Mouse (Mus musculus) neural tube, embryonic 14.5 days (tissue): ENCODE measurements at regions not wholly inside any gene's neighbourhood (a gene's known extent, or its start where the extent isn't known, plus 50 kb on each side); places are given as distances from the start of the nearest gene placed in this dataset.

Source experiments
- ATAC-seq: fragments of 200-750 bp; cut with Nextera tagmentation; 2 replicates; pipeline ENCODE4 v1.8.0; 2017; ENCODE audit warnings: low read depth, mild to moderate bottlenecking, moderate TSS enrichment, moderate library complexity
- H3K27ac ChIP-seq: fragments of 300-500 bp; sonication (generic); 2 replicates; pipeline ENCODE4 v1.5.1; 2014; ENCODE audit warnings: low read depth, mild to moderate bottlenecking, control low read depth, low read length, moderate library complexity, mixed read lengths
- H3K27me3 ChIP-seq: fragments of 300-500 bp; sonication (generic); 2 replicates; pipeline ENCODE4 v1.6.1; 2014; ENCODE audit warnings: low read length; ENCODE audit not compliant: control insufficient read depth, insufficient read depth
- H3K36me3 ChIP-seq: fragments of 300-500 bp; sonication (generic); 2 replicates; pipeline ENCODE4 v1.6.1; 2014; ENCODE audit warnings: low read length, mixed read lengths; ENCODE audit not compliant: control insufficient read depth, insufficient read depth
- H3K4me1 ChIP-seq: fragments of 300-500 bp; sonication (generic); 2 replicates; pipeline ENCODE4 v1.6.1; 2014; ENCODE audit warnings: low read length; ENCODE audit not compliant: control insufficient read depth, insufficient read depth
- H3K4me2 ChIP-seq: fragments of 300-500 bp; sonication (generic); 2 replicates; pipeline ENCODE4 v1.6.1; 2014; ENCODE audit warnings: mild to moderate bottlenecking, low read depth, low read length, control low read depth
- H3K4me3 ChIP-seq: fragments of 300-500 bp; sonication (generic); 2 replicates; pipeline ENCODE4 v1.5.1; 2014; ENCODE audit warnings: low read depth, low read length, control low read depth, mixed read lengths
- H3K9ac ChIP-seq: fragments of 300-500 bp; sonication (generic); replicated peaks from 2 replicates; pipeline ENCODE4 v1.6.1; 2014; ENCODE audit warnings: low read depth, mild to moderate bottlenecking, control low read depth, low read length, mixed read lengths
- H3K9me3 ChIP-seq: fragments of 300-500 bp; sonication (generic); 2 replicates; pipeline ENCODE4 v1.6.1; 2016; ENCODE audit warnings: low read length; ENCODE audit not compliant: control insufficient read depth
- WGBS: fragments of 180-500 bp; shearing (Covaris S2); extraction: QIAGEN DNeasy Blood & Tissue Kit; methylation state at CpG from one replicate; pipeline ENCODE4 v1.1.7; 2014; 5-methylcytosine and 5-hydroxymethylcytosine counted together

DNA sequence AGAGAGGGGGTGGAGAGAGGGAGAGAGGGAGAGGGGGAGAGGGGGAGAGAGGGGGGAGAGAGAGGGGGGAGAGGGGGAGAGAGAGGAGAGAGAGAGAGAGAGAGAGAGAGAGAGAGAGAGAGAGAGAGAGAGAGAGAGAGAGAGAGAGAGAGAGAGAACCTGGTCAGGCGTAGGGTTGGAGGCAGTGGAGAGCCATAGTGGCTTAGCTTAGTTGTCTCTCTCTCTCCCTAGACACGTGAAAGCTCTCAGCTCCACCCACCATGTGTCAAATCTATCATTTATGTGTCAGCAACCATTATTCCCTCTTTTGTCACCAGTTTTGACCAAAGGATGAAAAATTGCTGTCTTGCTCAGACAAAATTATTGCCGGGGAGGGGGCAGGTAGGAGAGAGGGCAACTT is 542.7 kb upstream of the Pou3f3 start:
- ATAC-seq = no peak
- Histone ChIP-seq H3K4me3 (no peak overlapping the region), H3K36me3 (no peaks in the 10 kb centered on the region), H3K9ac (no peak overlapping the region), H3K9me3 (peaks cover 2% of the 10 kb centered on the region; the same call in 1 of the 2 replicates), H3K27me3 (no peaks in the 10 kb centered on the region), H3K4me2 (no peak overlapping the region), H3K4me1 (no peaks in the 10 kb centered on the region), H3K27ac (no peak overlapping the region)
- WGBS = 46% methylated on average over 3 of the region's 3 CpGs

DNA sequence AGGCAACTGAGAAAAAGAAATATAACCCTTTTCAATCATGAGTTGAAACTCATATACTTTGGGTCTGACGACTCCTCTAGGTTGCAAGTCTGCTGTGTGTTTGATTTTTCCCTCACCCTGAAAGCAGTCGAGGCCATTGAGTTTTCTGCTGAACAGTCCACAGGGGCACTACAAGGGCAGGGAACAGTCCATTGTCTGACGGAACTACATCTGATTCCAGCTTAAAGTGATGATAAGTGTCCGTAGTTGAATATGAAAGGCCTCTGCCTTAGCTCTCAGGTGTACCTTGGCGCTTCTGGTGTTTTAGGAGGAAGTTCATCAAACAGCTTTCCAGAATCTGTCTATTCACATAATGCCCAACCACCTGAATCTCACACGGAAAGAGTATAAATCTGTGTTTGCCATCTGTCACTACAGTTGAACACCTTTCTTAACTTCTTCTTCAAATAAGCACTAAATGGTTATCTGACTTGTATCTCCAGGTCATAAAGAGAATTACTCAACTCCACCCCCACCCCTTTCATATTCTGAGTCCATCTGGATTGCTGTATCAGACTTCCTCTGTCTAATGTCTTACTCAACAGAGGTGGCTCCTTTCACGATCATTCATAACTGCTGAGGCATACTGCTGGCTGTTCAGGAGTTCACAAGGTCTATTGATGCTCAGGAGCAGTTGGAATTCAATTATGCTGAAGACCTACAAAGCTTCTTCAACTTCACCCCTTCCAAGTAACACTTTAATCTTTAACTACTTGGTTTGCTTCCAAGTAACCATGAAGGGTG is 527.6 kb upstream of the Pou3f3 start:
- Histone ChIP-seq H3K9ac (no peak overlapping the region), H3K36me3 (no peaks in the 10 kb centered on the region), H3K9me3 (no peaks in the 10 kb centered on the region), H3K27ac (no peak overlapping the region), H3K4me3 (no peak overlapping the region), H3K27me3 (no peaks in the 10 kb centered on the region), H3K4me2 (no peak overlapping the region), H3K4me1 (no peaks in the 10 kb centered on the region)
- WGBS = 89% methylated on average over 7 of the region's 7 CpGs
- no peak for ATAC-seq

DNA sequence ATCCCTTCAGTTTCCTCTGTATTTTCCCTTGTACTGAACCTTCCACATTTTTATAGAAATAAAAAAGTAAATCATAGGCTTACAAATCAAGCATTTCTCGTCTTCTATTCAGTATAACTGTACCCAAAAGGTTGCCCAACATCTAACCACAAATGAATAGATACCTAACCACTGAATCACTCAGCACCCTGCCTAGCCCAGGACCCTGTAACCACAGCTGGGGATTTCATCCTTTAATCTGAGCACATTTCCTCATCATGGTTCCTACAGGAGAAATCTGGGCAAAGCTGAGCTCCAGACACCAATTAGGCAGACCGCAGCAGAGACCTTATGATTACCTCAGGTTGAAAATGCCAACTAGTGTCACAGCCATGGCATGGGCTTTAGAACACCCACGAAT is 526.1 kb upstream of the Pou3f3 start:
- no peak overlapping the region for H3K27ac ChIP-seq
- 85% methylated on average over 3 of the region's 3 CpGs for WGBS
- H3K27me3 ChIP-seq = no peaks in the 10 kb centered on the region
- H3K4me3 ChIP-seq = no peak overlapping the region
- no peak overlapping the region for H3K9ac ChIP-seq
- no peak for ATAC-seq
- no peaks in the 10 kb centered on the region for H3K36me3 ChIP-seq
- no peaks in the 10 kb centered on the region for H3K4me1 ChIP-seq
- H3K4me2 ChIP-seq = no peak overlapping the region
- H3K9me3 ChIP-seq = no peaks in the 10 kb centered on the region

DNA sequence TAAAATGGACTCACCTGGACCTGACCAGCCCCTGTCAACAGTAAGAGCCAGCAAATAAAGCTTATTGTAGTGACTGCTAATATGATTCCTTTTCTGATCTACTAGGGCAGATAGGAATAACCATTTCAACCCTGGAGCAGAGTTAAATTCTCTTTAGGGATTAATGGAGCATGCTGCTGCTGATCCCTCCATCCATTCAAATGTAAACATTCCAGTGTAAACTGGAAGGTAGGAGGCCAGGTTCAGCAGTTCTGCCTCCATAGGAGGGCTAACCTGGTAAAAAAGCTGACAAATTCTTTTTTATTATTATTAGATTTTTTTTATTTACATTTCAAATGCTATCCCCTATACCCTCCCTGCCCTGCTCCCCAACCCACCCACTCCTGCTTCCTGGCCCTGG is 509.3 kb upstream of the Pou3f3 start:
- H3K4me3 ChIP-seq = no peak overlapping the region
- no peaks in the 10 kb centered on the region for H3K36me3 ChIP-seq
- no peak overlapping the region for H3K27ac ChIP-seq
- no peak overlapping the region for H3K4me2 ChIP-seq
- H3K4me1 ChIP-seq = no peaks in the 10 kb centered on the region
- H3K27me3 ChIP-seq = no peaks in the 10 kb centered on the region
- H3K9ac ChIP-seq = no peak overlapping the region
- no peak for ATAC-seq
- H3K9me3 ChIP-seq = no peaks in the 10 kb centered on the region

DNA sequence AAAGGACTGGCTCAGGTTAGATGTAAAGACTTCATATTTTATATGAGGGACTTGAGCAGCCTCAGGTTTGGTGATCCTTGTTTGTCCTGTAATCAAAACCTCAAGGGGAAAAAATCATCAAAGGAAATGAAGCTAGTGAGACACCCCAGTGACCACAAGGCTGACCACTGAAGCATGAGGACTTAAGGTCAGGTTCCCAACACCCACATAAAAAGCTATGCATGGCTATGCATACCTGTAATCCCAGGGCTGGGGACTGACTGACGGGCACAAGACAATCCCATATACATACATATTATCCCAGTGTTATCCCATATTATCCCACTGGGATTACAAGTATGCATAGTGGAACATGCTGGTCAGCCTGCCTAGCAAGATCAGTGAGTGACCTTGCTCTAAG is 467.5 kb upstream of the Pou3f3 start:
- H3K27me3 ChIP-seq = no peaks in the 10 kb centered on the region
- H3K36me3 ChIP-seq = no peaks in the 10 kb centered on the region
- H3K9ac ChIP-seq = no peak overlapping the region
- H3K27ac ChIP-seq = no peak overlapping the region
- H3K4me2 ChIP-seq = no peak overlapping the region
- no peaks in the 10 kb centered on the region for H3K4me1 ChIP-seq
- 81% methylated on average over 1 of the region's 1 CpGs for WGBS
- no peak for ATAC-seq
- no peak overlapping the region for H3K4me3 ChIP-seq
- H3K9me3 ChIP-seq = no peaks in the 10 kb centered on the region

DNA sequence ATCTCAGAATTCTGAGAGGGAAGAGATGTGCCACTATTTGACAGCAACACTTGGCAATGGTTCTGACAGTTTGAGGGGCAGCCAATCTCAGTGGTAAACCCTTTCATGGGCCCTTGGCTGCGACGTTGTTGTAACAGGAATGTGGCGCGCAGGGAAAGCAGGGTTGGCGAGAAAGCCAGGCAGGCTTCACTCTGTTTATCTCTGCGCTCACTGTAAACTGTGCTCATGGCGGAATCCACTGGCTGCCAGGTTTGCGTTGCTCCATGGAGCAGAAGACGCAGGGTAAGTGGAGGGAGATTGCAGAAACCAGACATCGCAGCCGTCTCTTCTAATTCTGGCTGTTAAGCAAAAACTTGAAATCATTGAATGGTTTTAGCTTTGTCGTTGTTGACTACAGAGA is 465.9 kb upstream of the Pou3f3 start:
- H3K27ac ChIP-seq = no peak overlapping the region
- H3K9ac ChIP-seq = no peak overlapping the region
- no peak for ATAC-seq
- no peak overlapping the region for H3K4me3 ChIP-seq
- no peaks in the 10 kb centered on the region for H3K36me3 ChIP-seq
- no peak overlapping the region for H3K4me2 ChIP-seq
- 73% methylated on average over 12 of the region's 12 CpGs for WGBS
- H3K9me3 ChIP-seq = no peaks in the 10 kb centered on the region
- no peaks in the 10 kb centered on the region for H3K27me3 ChIP-seq
- H3K4me1 ChIP-seq = no peaks in the 10 kb centered on the region

DNA sequence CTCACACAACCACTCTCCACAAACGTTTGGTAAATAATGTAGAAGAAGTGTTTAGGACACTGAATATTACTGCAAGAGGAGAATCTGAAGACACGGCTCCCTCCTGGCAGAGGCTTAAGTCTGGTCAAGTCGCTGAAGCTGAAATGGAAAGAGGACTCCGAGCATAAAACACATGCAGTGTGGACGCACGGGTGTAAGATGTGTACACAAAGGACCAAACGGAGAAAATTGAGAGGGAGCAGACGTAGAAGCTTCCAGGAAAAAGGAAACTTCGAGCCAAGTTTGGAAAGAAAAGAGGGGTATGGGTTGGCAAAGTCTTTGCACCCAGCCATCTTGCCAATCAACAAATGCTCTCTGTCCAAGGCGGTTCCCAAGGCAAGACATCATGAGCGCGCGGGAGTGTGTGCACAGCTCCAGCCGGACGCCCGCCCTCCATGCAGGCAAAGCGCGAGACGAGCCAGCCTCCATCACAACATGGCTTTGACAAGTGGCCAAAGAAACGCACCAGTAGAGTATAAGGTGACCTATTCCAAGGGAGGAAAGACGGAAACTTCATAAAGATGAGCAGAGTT is 465.0 kb upstream of the Pou3f3 start:
- H3K9ac ChIP-seq = no peak overlapping the region
- WGBS = 88% methylated on average over 21 of the region's 21 CpGs
- H3K9me3 ChIP-seq = no peaks in the 10 kb centered on the region
- no peaks in the 10 kb centered on the region for H3K27me3 ChIP-seq
- H3K36me3 ChIP-seq = no peaks in the 10 kb centered on the region
- H3K4me2 ChIP-seq = no peak overlapping the region
- ATAC-seq = no peak
- H3K4me1 ChIP-seq = no peaks in the 10 kb centered on the region
- no peak overlapping the region for H3K4me3 ChIP-seq
- no peak overlapping the region for H3K27ac ChIP-seq

DNA sequence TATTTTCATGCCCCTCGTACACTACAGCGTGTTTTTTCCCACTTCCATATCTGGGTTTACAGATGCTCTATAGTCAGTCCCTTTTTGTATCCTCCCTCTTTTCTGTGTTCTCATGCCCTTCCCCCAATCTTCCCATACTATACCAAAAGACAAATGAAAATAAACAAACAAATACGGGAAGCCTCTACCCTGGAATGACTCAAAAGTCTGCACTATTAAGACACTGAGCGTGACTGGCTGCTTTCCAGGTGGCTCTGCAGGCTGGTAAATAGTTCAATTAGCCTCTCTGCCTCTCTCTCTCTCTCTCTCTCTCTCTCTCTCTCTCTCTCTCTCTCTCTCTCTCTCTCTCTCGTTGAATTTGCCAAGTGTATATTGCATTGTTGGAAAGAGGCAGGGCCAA is 464.5 kb upstream of the Pou3f3 start:
- 68% methylated on average over 5 of the region's 5 CpGs for WGBS
- H3K27ac ChIP-seq = no peak overlapping the region
- no peak overlapping the region for H3K4me3 ChIP-seq
- ATAC-seq = no peak; the same call in 1 of the 2 replicates
- no peaks in the 10 kb centered on the region for H3K9me3 ChIP-seq
- no peak overlapping the region for H3K9ac ChIP-seq
- H3K36me3 ChIP-seq = no peaks in the 10 kb centered on the region
- no peak overlapping the region for H3K4me2 ChIP-seq
- no peaks in the 10 kb centered on the region for H3K4me1 ChIP-seq
- no peaks in the 10 kb centered on the region for H3K27me3 ChIP-seq

DNA sequence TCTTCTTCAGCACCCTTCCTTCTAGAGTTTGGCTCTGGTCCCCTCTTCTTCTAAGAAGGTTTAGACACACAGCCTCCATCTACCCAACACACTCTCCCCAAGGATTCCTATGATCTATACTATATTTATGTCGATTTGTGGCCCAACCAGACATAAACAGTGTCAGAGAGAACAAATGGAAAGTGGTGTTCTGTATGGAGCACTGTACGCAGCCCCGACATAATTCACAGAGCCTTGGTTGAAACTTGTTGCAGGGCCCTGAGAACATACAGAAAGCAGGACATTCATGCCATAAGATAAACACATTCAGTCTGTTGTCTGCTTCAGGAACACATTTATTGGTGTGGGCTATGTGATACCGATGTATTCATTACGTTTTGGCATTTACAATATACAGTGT is 463.7 kb upstream of the Pou3f3 start:
- no peaks in the 10 kb centered on the region for H3K27me3 ChIP-seq
- WGBS = 93% methylated on average over 5 of the region's 5 CpGs
- H3K4me2 ChIP-seq = no peak overlapping the region
- H3K36me3 ChIP-seq = no peaks in the 10 kb centered on the region
- no peaks in the 10 kb centered on the region for H3K9me3 ChIP-seq
- H3K27ac ChIP-seq = no peak overlapping the region
- no peak for ATAC-seq
- H3K4me3 ChIP-seq = no peak overlapping the region
- no peak overlapping the region for H3K9ac ChIP-seq
- H3K4me1 ChIP-seq = no peaks in the 10 kb centered on the region
